Mouse (Mus musculus) heart, adult 9 months (tissue): ENCODE measurements around the gene Dao.

Experiments used
- DNase-seq, 2 experiments: peaks; one replicate each; pipeline ENCODE4 v3.0.0; 2022; ENCODE audit warnings: low spot score in 2 of 2

Dao gene

GRCm38 (mm10) chr5:114003542-114003941, at the start of gene Dao:
Dao (plus strand) TSS chr5:114003703.
- DNase-seq: no peak

- peak; percentile 76 to 90 for DNase-seq
Measured at GRCm38 (mm10) chr5:113954421-113954820, 49.1 kb upstream of the Dao start.

GRCm38 (mm10) chr5:113955281-113955680, 48.2 kb upstream of the Dao start:
- peak in 1 of 2 experiments; percentile 42 for DNase-seq

GRCm38 (mm10) chr5:113955691-113956090, 47.8 kb upstream of the Dao start:
- no peak for DNase-seq

GRCm38 (mm10) chr5:113956510-113956909, 47.0 kb upstream of the Dao start:
- peak; percentile 62 to 79 for DNase-seq

GRCm38 (mm10) chr5:113959039-113959438, 44.5 kb upstream of the Dao start:
- DNase-seq: no peak

GRCm38 (mm10) chr5:113960416-113960815, 43.1 kb upstream of the Dao start:
- no peak for DNase-seq

GRCm38 (mm10) chr5:113961776-113962175, 41.7 kb upstream of the Dao start:
- DNase-seq: no peak

- no peak for DNase-seq
Measured at GRCm38 (mm10) chr5:113964972-113965371, 38.5 kb upstream of the Dao start.

- DNase-seq: no peak
Measured at GRCm38 (mm10) chr5:113965659-113966185, 37.8 kb upstream of the Dao start.

GRCm38 (mm10) chr5:113966452-113967150, 36.9 kb upstream of the Dao start:
- no peak for DNase-seq

- peak in 1 of 2 experiments; percentile 46 for DNase-seq
Measured at GRCm38 (mm10) chr5:113968371-113968770, 35.1 kb upstream of the Dao start.

GRCm38 (mm10) chr5:113971434-113971960, 32.0 kb upstream of the Dao start:
- DNase-seq: no peak

GRCm38 (mm10) chr5:113972589-113973515, 30.7 kb upstream of the Dao start:
- DNase-seq: peak in 1 of 2 experiments; percentile 53

GRCm38 (mm10) chr5:113973790-113974189, 29.7 kb upstream of the Dao start:
- DNase-seq: no peak

- no peak for DNase-seq
Measured at GRCm38 (mm10) chr5:113974576-113974975, 28.9 kb upstream of the Dao start.

- DNase-seq: peak; percentile 82 to 89
Measured at GRCm38 (mm10) chr5:113975538-113976215, 27.8 kb upstream of the Dao start.

GRCm38 (mm10) chr5:113976597-113976996, 26.9 kb upstream of the Dao start:
- no peak for DNase-seq

GRCm38 (mm10) chr5:113977309-113977708, 26.2 kb upstream of the Dao start:
- no peak for DNase-seq

- no peak for DNase-seq
Measured at GRCm38 (mm10) chr5:113980511-113980910, 23.0 kb upstream of the Dao start.

GRCm38 (mm10) chr5:113981171-113981570, 22.3 kb upstream of the Dao start:
- DNase-seq: no peak

GRCm38 (mm10) chr5:113981843-113982242, 21.7 kb upstream of the Dao start:
- no peak for DNase-seq
